Mouse (Mus musculus): ENCODE results near the gene Cobl. TPM values are rescaled to one million over a fixed set of nuclear protein-coding genes. Genes with fewer than 3 reads are reported as not detected.

Gene Cobl
- total RNA-seq, 2 experiments from 2014 or later = 101 to 123 TPM

DNA sequence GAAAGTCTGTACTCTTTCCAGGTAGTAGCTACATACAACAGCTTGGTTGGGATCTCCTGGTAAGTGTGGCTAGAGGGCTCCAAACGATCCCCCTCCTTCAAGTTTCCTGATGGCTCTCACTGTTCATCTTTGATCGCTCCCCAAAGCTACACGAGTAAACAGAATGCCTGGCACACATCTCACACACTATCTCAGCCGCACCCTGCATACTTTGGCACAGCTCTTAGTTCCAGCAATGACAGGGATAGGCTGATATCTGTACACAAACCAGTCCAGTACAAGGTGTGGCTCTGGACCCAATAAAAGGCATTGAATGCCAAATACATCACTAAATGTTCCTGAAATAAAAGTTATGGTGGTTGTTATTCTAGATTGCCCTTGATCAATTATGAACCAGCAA, 55.3 kb downstream of the Cobl start:
- DNase-seq = no peak
- Histone ChIP-seq H3K4me3 (no peak overlapping the region), H3K27ac (no peak overlapping the region)
- no peak for TF ChIP-seq CTCF (IDR thresholded peaks at IDR 0.05)
- intact Hi-C loops (cut with DNase I) = no loop called here

DNA sequence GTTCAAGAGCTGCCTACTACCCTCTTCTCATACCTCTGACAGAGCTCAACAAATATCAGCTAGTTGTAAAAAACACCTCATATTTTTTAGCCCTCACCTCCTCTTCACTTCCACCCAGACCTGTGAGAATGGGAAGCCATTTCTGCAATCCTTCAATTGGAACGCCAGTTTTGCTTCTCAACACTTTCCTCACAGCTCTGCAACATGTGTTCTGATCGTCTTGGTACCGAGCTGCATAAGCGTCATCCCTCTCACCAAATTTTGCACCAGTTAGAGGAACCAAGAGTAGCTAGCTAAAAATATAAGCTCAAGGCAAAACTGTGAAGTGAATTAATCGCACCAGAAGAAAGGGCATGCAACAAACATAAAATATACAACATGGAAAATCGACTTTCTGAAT, 56.9 kb downstream of the Cobl start:
- Histone ChIP-seq H3K27ac (no peak overlapping the region), H3K4me3 (no peak overlapping the region)
- TF ChIP-seq CTCF (IDR thresholded peaks at IDR 0.05) = no peak
- DNase-seq = no peak
- intact Hi-C loops (cut with DNase I) = no loop called here

DNA sequence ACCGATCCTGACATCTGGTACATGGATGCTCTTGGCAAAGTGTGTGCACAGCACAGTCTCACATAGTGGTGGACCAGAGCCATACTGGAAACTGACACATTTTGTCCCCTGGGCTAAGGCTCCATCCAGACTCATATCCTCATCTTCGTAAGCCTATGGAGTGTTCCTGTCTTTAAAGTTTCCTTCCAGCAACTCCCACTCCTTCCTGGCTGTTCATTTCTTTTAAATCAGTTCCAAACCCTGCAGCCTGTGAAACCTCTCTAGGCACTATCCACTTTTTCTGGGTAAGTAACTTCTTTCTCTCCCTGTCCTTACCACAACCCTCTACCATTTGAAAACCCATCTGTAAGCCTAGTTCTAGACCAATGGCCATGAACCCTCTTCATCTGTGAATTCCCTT, 64.9 kb downstream of the Cobl start:
- intact Hi-C loops (cut with DNase I) = loop anchor here (5.0 to 10.0 kb wide), 2 partner anchors 32 to 75 kb away; no protein-coding TSS in a partner anchor
- no peak overlapping the region for H3K4me3 ChIP-seq
- no peak overlapping the region for H3K27ac ChIP-seq
- DNase-seq = no peak
- TF ChIP-seq CTCF (IDR thresholded peaks at IDR 0.05) = no peak

DNA sequence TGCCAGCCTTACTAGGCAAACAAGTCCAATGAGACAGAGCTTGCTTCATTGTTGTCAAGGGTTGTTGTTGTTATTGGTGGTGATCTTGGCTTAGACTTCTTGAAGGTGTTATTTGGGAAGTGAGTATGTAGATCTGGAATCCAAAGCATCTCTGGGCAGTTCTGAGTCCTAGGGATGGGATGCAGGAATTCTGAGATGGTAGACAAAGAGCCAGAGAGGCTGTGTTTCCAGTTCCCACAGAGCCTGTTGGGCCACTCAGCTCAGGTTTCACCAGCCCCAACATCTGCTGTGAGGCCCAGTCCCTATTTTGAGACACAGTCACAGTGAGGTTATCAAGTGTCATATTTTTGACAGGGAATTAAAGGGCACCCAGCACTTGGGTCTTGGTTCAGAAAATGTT, 68.6 kb downstream of the Cobl start:
- Histone ChIP-seq H3K4me3 (no peak overlapping the region), H3K27ac (peak overlapping the region; percentile 85)
- peak; percentile 70 for DNase-seq
- intact Hi-C loops (cut with DNase I) = loop anchor here (5.0 to 10.0 kb wide), 2 partner anchors 36 to 79 kb away; no protein-coding TSS in a partner anchor
- TF ChIP-seq CTCF (IDR thresholded peaks at IDR 0.05) = no peak

DNA sequence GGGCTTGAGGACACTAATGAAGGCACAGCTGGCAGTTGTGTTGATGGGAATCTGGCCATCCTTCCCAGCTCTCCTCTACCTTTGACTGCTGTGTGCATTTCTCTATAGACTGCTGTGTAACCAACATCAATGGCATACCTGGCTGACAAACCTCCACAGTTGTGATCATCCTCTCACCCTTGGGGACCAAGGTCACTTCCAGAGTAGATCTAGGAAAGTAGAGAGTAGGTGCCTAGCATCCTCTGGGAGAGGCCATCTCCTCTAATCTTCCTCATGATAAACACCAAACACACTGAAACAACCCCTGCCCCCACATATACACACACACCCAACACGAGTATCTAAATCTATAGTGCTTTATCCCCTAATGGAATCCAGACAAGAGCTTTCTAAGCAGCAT, 70.1 kb downstream of the Cobl start:
- intact Hi-C loops (cut with DNase I) = loop anchor here (5.0 to 10.0 kb wide), 2 partner anchors 38 to 80 kb away; no protein-coding TSS in a partner anchor
- no peak overlapping the region for H3K4me3 ChIP-seq
- peak overlapping the region; percentile 85 for H3K27ac ChIP-seq
- no peak for DNase-seq
- no peak for TF ChIP-seq CTCF (IDR thresholded peaks at IDR 0.05)

DNA sequence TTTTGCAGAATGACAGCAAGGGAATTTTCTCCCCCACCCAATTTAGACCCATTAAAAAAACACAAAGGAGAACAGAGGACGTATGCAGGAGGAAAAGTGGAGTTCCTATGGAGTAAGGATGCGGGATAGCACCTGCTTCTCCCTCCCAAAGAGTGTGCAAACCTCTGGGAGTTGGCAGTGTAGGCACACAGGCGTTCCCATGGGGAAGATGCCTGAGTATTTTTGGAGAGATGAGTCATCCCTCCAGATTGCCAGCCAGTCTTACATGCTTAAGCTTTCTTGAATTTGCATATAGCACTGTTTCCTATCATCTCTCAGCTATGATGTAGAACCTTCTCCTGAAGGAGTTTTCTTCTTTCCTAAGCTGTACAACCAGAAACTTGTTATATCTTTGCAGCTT, 70.6 kb downstream of the Cobl start:
- intact Hi-C loops (cut with DNase I) = loop anchor here (10.0 kb wide), 1 partner anchor 81 kb away; no protein-coding TSS in a partner anchor
- DNase-seq = peak; percentile 63
- peak overlapping the region; percentile 85 for H3K27ac ChIP-seq
- no peak for TF ChIP-seq CTCF (IDR thresholded peaks at IDR 0.05)
- no peak overlapping the region for H3K4me3 ChIP-seq

DNA sequence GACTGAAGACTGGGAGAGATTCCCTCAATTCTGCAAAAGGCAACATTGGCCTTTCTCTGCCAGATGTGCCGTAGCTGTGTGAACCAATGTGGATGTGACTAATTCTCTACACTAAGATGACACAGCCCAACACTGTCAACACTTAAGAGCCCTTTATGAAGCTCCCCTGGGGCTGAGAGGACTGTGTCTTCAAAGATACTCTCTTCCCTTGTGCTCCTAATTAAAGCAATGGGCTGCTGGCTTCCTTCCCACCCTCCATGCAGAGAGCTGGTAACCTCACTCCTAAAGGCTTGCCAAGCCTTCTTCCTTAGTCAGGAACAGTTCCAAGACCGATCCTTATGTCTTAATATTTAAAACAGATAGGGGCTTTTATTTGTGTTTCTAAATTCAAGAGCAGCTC, 79.9 kb downstream of the Cobl start:
- DNase-seq = peak; percentile 77
- intact Hi-C loops (cut with DNase I) = no loop called here
- TF ChIP-seq CTCF (IDR thresholded peaks at IDR 0.05) = no peak
- peak overlapping the region; percentile 49; the same call in 1 of the 2 replicates for H3K27ac ChIP-seq
- no peak overlapping the region for H3K4me3 ChIP-seq

DNA sequence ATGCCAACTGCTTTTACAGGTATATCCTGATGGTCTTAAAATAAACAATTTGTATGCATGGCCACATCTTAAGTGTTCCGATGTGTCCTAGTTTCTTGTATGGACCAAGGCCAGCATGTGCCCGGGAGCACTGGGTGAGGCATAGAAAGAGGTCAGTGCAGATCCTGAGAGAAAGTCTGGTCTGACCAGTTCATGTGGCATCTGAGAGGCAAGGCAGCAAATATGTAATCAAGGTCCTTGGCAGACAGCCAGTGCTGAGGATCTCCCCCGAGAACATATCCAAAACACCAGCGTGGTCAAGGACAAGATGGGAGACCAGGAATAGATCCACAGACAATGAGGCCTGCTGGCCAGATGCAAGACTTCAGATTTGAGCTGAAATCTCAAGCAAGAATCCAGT, 81.8 kb downstream of the Cobl start:
- intact Hi-C loops (cut with DNase I) = no loop called here
- TF ChIP-seq CTCF (IDR thresholded peaks at IDR 0.05) = no peak

DNA sequence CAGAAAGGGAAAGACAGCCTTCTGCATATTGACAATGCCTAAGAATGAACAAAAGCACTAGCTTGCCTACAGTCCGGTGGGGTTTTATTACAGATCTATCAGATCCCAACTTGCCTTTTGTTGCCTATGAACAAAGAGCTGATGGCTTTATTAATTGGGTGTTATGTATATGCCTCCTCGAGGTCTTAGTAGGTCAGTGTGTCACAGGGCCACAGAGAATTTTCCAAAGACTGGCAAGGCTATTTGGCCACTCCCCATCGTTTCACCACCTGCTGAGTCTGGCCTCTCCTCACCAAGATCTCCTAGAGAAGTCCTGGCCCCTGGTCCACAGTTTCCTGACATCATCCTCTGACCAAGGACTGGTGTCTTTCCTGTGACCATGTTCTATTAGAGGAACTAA, 83.7 kb downstream of the Cobl start:
- no peak for DNase-seq
- intact Hi-C loops (cut with DNase I) = no loop called here
- H3K4me3 ChIP-seq = no peak overlapping the region
- no peak for TF ChIP-seq CTCF (IDR thresholded peaks at IDR 0.05)
- H3K27ac ChIP-seq = no peak overlapping the region

More for the DNA sequence above, 81.8 kb downstream of the Cobl start:
- DNase-seq = no peak
- no peak overlapping the region for H3K4me3 ChIP-seq
- H3K27ac ChIP-seq = no peak overlapping the region

DNA sequence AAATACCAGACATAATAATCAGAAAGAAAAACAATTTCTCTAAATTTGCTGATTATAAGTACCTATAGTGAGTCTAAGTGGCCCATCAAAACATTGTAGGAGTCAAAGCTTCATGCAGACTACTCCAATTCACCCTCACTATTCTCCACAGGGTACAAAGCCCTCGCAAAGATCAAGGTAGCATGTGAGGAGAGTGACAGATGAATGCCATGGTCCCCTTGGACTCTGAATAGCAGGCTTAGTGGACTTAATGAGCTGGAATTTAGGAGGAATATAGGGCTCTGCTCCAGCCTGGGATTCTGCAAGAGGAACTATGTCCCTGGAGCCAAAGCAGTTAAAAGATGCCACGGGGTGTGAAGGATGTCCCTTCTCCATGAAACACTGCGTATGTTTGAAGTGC, 88.1 kb downstream of the Cobl start:
- Histone ChIP-seq H3K4me3 (no peak overlapping the region), H3K27ac (no peak overlapping the region)
- intact Hi-C loops (cut with DNase I) = no loop called here
- TF ChIP-seq CTCF (IDR thresholded peaks at IDR 0.05) = no peak
- DNase-seq = no peak

DNA sequence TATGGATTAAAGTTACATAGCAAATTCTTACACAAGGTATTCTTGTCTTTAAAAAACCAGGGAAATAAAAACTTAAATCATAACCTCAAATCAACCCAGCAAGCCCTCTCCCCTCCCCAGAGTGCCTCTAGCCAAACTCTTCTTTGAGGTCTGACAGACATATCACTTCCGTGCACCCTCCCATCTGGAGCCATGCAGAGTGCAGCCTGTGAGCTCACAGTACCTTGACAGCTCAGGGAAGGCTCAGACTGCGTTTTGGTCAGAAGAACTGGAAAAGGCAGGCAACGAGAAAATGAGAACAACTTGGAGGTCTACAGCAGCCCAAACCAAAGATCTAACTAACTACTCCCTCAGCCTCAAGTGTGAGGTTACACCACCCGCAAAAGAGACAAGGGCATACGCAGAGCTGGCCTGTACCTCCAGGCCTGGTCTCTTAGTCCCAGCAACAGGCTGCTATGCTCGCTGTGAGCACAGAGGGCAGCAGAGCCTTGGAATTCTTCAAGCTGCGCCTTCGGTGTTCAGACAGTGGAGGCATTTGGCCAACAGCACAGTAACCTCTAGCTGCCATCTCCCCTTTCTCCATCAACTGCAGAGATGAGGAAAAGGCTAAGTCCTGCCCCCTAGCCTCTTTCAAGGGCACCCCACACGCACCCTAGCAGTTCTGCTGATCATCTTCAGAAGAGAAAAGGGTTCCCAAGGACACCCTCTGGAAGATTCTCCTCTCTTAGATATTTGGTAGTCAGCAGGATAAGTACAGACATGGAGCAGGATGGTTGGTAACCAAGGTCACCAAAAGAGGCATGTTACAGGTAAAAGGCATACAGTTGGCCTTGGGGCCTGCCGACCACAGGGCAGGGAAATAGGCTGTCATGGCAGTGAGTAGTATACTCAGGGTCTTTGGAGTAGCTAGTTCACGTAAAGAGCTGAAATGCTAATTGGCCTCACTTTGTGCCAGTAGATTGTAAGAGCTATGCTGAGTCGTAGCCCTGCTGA, 91.4 kb downstream of the Cobl start:
- intact Hi-C loops (cut with DNase I) = loop anchor here (1.0 kb wide), 1 partner anchor 159 kb away; no protein-coding TSS in a partner anchor
- H3K27ac ChIP-seq = no peak overlapping the region
- peak; percentile 85 for DNase-seq
- no peak overlapping the region for H3K4me3 ChIP-seq
- peak; percentile 97 for TF ChIP-seq CTCF (IDR thresholded peaks at IDR 0.05)

DNA sequence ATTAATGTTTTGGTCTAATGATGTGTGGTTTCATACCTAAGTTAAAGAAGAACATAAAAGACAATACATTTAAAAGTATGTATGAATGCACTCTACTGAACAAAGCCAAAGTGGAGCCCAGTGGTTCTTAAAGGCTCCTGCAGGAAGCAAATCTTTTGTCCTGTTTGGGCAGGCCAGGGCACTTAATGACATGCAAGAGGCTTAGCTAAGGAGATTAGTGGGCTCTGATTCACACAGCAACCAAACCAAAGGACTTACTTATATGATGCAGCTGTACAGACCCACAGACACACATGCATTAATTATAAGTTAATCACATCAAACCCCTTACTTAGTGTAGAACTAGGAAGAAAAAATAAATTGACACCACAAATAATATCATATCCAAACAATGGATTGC, 93.8 kb downstream of the Cobl start:
- no peak for TF ChIP-seq CTCF (IDR thresholded peaks at IDR 0.05)
- Histone ChIP-seq H3K27ac (no peak overlapping the region), H3K4me3 (no peak overlapping the region)
- intact Hi-C loops (cut with DNase I) = no loop called here
- DNase-seq = no peak

DNA sequence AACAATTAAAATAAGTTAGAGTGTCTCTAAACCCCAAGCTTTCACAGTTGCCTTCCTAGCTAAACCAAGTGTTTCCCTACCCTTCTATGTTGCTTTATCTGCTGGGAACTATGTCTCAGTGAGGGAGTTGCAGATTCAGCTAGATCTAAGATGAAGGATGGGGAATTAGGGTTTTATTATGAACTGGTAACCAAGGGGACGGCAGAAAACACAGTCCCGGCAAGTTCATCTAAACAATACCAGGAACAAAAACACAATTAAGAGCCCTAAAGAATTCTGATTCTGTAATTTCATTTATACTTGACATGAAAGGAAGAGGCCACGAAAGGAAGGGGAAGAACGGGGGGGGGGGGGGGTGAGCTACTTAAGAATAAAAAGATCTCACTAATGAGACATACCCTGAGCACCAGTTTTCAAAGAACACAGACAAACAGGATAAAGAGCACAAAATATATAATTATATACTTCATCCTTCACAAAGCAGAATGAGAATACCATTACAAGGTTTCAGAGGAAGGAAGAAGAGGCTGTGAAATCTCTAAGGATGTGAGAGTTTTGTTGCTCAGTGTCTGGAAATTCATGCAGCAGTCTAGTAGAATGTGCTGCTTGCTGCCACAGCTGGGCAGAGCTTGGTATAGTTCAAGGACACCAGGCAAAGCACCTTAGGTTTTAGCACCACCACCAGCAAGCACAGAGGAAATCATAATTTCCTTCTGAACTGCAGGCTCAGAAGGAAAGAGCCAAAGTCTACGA, 97.2 kb downstream of the Cobl start:
- intact Hi-C loops (cut with DNase I) = no loop called here
- no peak for DNase-seq
- peak overlapping the region; percentile 32 for H3K27ac ChIP-seq
- no peak for TF ChIP-seq CTCF (IDR thresholded peaks at IDR 0.05)
- no peak overlapping the region for H3K4me3 ChIP-seq
